Mouse (Mus musculus) MEL (cell line): Measurements from ENCODE around the gene Rnf207. TPM values are rescaled to one million over a fixed set of nuclear protein-coding genes. Genes with fewer than 3 reads are reported as not detected.

Experiments used
- DNase-seq: peaks from one replicate; pipeline ENCODE4 v3.0.0; 2011; ENCODE audit warnings: low read depth, low spot score
- H3K27ac ChIP-seq: 2 replicates; pipeline ENCODE4 v1.5.1; 2012; ENCODE audit warnings: low read depth, mild to moderate bottlenecking, control low read depth, low read length, moderate library complexity; ENCODE audit not compliant: control insufficient read depth
- H3K27me3 ChIP-seq, 2 experiments: fragments of 150-350 bp in 1 of 2; sonication (generic) in 1 of 2; 2 replicates each; pipeline ENCODE4 v1.6.1; 2012; ENCODE audit warnings: low read length in 2 of 2, mild to moderate bottlenecking in 2 of 2, improper control_type of control experiment in 1 of 2, moderate library complexity in 1 of 2; ENCODE audit not compliant: insufficient read depth in 2 of 2, control insufficient read depth in 1 of 2
- H3K36me3 ChIP-seq, 2 experiments: 2 replicates each; pipeline ENCODE4 v1.6.1; 2012 to 2014; ENCODE audit warnings: low read length in 2 of 2, improper control_type of control experiment in 1 of 2, inconsistent platforms in 1 of 2, mild to moderate bottlenecking in 1 of 2; ENCODE audit not compliant: insufficient read depth in 2 of 2, control insufficient read depth in 1 of 2
- H3K4me1 ChIP-seq, 2 experiments: fragments of 150-350 bp in 1 of 2; sonication (generic) in 1 of 2; 2 replicates each; pipeline ENCODE4 v1.6.1; 2012; ENCODE audit warnings: low read length in 2 of 2, improper control_type of control experiment in 1 of 2, mild to moderate bottlenecking in 1 of 2; ENCODE audit not compliant: insufficient read depth in 2 of 2, control insufficient read depth in 1 of 2
- H3K4me3 ChIP-seq, 2 experiments: fragments of 150-350 bp in 1 of 2; sonication (generic) in 1 of 2; 2 replicates each; pipeline ENCODE4 v1.5.1; 2012; ENCODE audit warnings: low read depth in 2 of 2, low read length in 2 of 2, mild to moderate bottlenecking in 2 of 2, moderate library complexity in 2 of 2, control low read depth in 1 of 2, improper control_type of control experiment in 1 of 2; ENCODE audit not compliant: control insufficient read depth in 1 of 2, insufficient read depth in 1 of 2
- H3K79me2 ChIP-seq: 2 replicates; pipeline ENCODE4 v1.6.1; 2012; ENCODE audit warnings: mild to moderate bottlenecking, low read length, moderate library complexity; ENCODE audit not compliant: control insufficient read depth, poor library complexity, insufficient read depth
- H3K9ac ChIP-seq: 2 replicates; pipeline ENCODE4 v1.6.1; 2012; ENCODE audit warnings: low read depth, mild to moderate bottlenecking, control low read depth, low read length, moderate library complexity; ENCODE audit not compliant: control insufficient read depth, poor library complexity, severe bottlenecking
- H3K9me3 ChIP-seq: fragments of 150-350 bp; sonication (generic); replicated peaks from 2 replicates; pipeline ENCODE4 v1.6.1; 2012; ENCODE audit warnings: mild to moderate bottlenecking, low read length, improper control_type of control experiment, moderate library complexity; ENCODE audit not compliant: insufficient read depth
- BHLHE40 ChIP-seq: IDR thresholded peaks from 2 replicates; pipeline ENCODE4 v1.6.1; 2012; ENCODE audit warnings: low read depth, mild to moderate bottlenecking, inconsistent platforms, low read length, improper control_type of control experiment, borderline replicate concordance
- CTCF ChIP-seq, 3 experiments: IDR thresholded peaks in 2 of 3; conservative IDR thresholded peaks in 1 of 3; 2 replicates each; pipeline ENCODE4 v1.5.1; 2011 to 2012; ENCODE audit warnings: low read length in 3 of 3, low read depth in 2 of 3, mild to moderate bottlenecking in 2 of 3, improper control_type of control experiment in 1 of 3, inconsistent platforms in 1 of 3, mixed read lengths in 1 of 3, moderate library complexity in 1 of 3; ENCODE audit not compliant: control insufficient read depth in 1 of 3, insufficient read depth in 1 of 3, poor library complexity in 1 of 3, severe bottlenecking in 1 of 3
- EP300 ChIP-seq, 2 experiments: IDR thresholded peaks; 2 replicates each; pipeline ENCODE4 v1.6.1; 2011; ENCODE audit warnings: improper control_type of control experiment in 2 of 2, low read length in 2 of 2, low read depth in 1 of 2, mild to moderate bottlenecking in 1 of 2
- ETS1 ChIP-seq: IDR thresholded peaks from 2 replicates; pipeline ENCODE4 v1.6.1; 2012; ENCODE audit warnings: low read depth, mild to moderate bottlenecking, inconsistent platforms, low read length, improper control_type of control experiment, moderate library complexity
- MAX ChIP-seq: IDR thresholded peaks from 2 replicates; pipeline ENCODE4 v1.6.1; 2011; ENCODE audit warnings: low read length, improper control_type of control experiment
- MEF2A ChIP-seq: IDR thresholded peaks from 2 replicates; pipeline ENCODE4 v1.6.1; 2014; ENCODE audit warnings: low read depth, mild to moderate bottlenecking, inconsistent platforms, low read length, improper control_type of control experiment; ENCODE audit not compliant: poor library complexity, insufficient replicate concordance, severe bottlenecking; ENCODE audit errors: extremely low read depth
- MYC ChIP-seq: IDR thresholded peaks from 2 replicates; pipeline ENCODE4 v1.6.1; 2011; ENCODE audit warnings: low read depth, mild to moderate bottlenecking, low read length, improper control_type of control experiment, moderate library complexity
- NRF1 ChIP-seq: IDR thresholded peaks from 2 replicates; pipeline ENCODE4 v1.6.1; 2014; ENCODE audit warnings: low read depth, mild to moderate bottlenecking, inconsistent platforms, low read length, improper control_type of control experiment, moderate library complexity; ENCODE audit not compliant: poor library complexity, insufficient read depth, severe bottlenecking
- POLR2A ChIP-seq, 2 experiments: IDR thresholded peaks; 2 replicates each; pipeline ENCODE4 v1.6.1; 2011 to 2012; ENCODE audit warnings: low read length in 2 of 2, mild to moderate bottlenecking in 2 of 2, control low read depth in 1 of 2, improper control_type of control experiment in 1 of 2, low read depth in 1 of 2, moderate library complexity in 1 of 2; ENCODE audit not compliant: control insufficient read depth in 1 of 2, insufficient read depth in 1 of 2, poor library complexity in 1 of 2
- POLR2AphosphoS2 ChIP-seq: IDR thresholded peaks from 2 replicates; pipeline ENCODE4 v1.6.1; 2011; ENCODE audit warnings: low read length, improper control_type of control experiment
- TAL1 ChIP-seq: IDR thresholded peaks from 2 replicates; pipeline ENCODE4 v1.6.1; 2012; ENCODE audit warnings: mild to moderate bottlenecking, inconsistent platforms, low read length, moderate library complexity, mixed read lengths
- TBP ChIP-seq: IDR thresholded peaks from 2 replicates; pipeline ENCODE4 v1.8.0; 2011; ENCODE audit warnings: low read depth, low read length, improper control_type of control experiment
- UBTF ChIP-seq: IDR thresholded peaks from 2 replicates; pipeline ENCODE4 v1.6.1; 2012; ENCODE audit warnings: low read depth, mild to moderate bottlenecking, inconsistent platforms, low read length, improper control_type of control experiment, moderate library complexity, borderline replicate concordance; ENCODE audit not compliant: insufficient read depth
- USF2 ChIP-seq, 2 experiments: IDR thresholded peaks; 2 replicates each; pipeline ENCODE4 v1.6.1; 2011 to 2012; ENCODE audit warnings: improper control_type of control experiment in 2 of 2, low read length in 2 of 2, borderline replicate concordance in 1 of 2, inconsistent platforms in 1 of 2, low read depth in 1 of 2, mild to moderate bottlenecking in 1 of 2; ENCODE audit not compliant: insufficient read depth in 1 of 2
- ZMIZ1 ChIP-seq: IDR thresholded peaks from 2 replicates; pipeline ENCODE4 v1.6.1; 2012; ENCODE audit warnings: low read depth, mild to moderate bottlenecking, inconsistent platforms, low read length, improper control_type of control experiment, moderate library complexity
- ZNF384 ChIP-seq: IDR thresholded peaks from 2 replicates; pipeline ENCODE4 v1.6.1; 2012; ENCODE audit warnings: low read depth, mild to moderate bottlenecking, inconsistent platforms, low read length, improper control_type of control experiment
- polyA plus RNA-seq, 2 experiments: library from polyadenylated mRNA; stranded (reverse) in 1 of 2; unstranded in 1 of 2; fragments of >175 nt in 1 of 2; fragments of >200 nt in 1 of 2; gene quantifications; 2 replicates each; pipeline versions ENCODE4 v1.2.1 to v1.2.4; 2012; ENCODE audit warnings: low replicate concordance in 2 of 2, low read depth in 1 of 2; ENCODE audit not compliant: insufficient read length in 2 of 2, insufficient read depth in 1 of 2, missing spikeins in 1 of 2
- total RNA-seq: library from RNA; depleted of rRNA; stranded (reverse); fragments of 300-350 nt; gene quantifications from 2 replicates; pipeline ENCODE4 v1.2.3, GENCODE M21; 2012

Gene Rnf207
- total and polyA plus RNA-seq, 3 experiments: 0.36 TPM; not detected in 2

DNA sequence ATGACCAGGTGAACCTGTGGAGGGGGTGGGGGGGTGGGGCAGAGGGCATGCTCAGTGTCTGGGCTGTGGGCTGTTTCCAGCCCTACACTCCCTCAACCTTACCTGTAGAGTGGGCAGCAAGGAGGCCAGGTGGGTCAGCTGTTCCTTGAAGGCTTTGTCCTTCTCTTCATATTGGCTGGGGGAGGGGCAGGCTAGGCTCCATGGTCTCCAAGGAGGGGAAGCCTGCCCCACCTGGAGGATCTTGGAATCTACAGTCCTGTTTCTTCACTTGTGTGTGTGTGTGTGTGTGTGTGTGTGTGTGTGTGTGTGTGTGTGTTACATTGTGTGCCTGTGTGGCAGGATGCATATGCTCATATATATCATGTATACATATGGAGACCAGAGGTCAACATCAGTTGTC lies 4.9 kb downstream of the Rnf207 start:
- no peak for DNase-seq
- no peaks in the 10 kb centered on the region for H3K9me3 ChIP-seq
- H3K27ac ChIP-seq: no peak overlapping the region
- no peak overlapping the region for H3K9ac ChIP-seq
- H3K27me3 ChIP-seq: no peaks in the 10 kb centered on the region
- no peaks in the 10 kb centered on the region for H3K36me3 ChIP-seq
- TF ChIP-seq NRF1: no peak
- peak in 1 of 3 experiments; percentile 13; a peak in 1 of 6 replicates for TF ChIP-seq CTCF (IDR thresholded peaks at IDR 0.05 in 2 of 3, conservative IDR thresholded peaks at IDR 0.05 in 1 of 3; ENCODE audit: control insufficient read depth in 1 of 3, insufficient read depth in 1 of 3, low read depth in 2 of 3, low read length in 3 of 3, poor library complexity in 1 of 3, severe bottlenecking in 1 of 3)
- H3K79me2 ChIP-seq: no peaks in the 10 kb centered on the region
- H3K4me3 ChIP-seq: no peak overlapping the region
- no peaks in the 10 kb centered on the region for H3K4me1 ChIP-seq

DNA sequence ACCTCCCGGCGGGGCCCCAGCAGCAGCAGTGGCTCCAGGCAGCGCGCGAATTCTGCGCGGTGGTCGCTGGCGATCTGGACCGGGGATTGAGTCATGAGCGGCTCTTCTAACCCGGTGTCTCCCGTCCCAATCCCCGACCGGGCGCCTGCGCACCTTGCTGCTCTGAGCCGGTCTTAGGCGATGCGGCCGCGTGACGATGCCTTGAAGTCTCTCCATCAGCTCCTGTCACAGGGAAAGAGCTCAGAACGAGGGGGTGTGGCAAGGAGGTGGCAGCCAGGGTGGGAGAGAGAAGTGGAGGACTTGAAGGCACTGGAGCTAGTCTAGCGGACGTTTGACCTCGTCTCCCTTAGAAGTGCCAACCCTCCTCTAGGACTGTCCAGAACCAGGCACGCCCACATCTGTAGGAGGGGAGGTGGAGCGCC lies 5.6 kb downstream of the Rnf207 start:
- TF ChIP-seq NRF1: no peak
- no peak for TF ChIP-seq MAX
- TF ChIP-seq TBP: no peak
- no peak for TF ChIP-seq TAL1
- no peak for TF ChIP-seq UBTF
- TF ChIP-seq MEF2A: no peak
- no peak for TF ChIP-seq ETS1
- TF ChIP-seq EP300 (IDR thresholded peaks at IDR 0.05; ENCODE audit: low read depth in 1 of 2, low read length in 2 of 2): no peak
- no peak for TF ChIP-seq USF2 (IDR thresholded peaks at IDR 0.05; ENCODE audit: borderline replicate concordance in 1 of 2, insufficient read depth in 1 of 2, low read depth in 1 of 2, low read length in 2 of 2)
- TF ChIP-seq POLR2A (IDR thresholded peaks at IDR 0.05; ENCODE audit: control insufficient read depth in 1 of 2, insufficient read depth in 1 of 2, low read depth in 1 of 2, low read length in 2 of 2, poor library complexity in 1 of 2): no peak
- TF ChIP-seq ZMIZ1: no peak
- no peak for TF ChIP-seq BHLHE40
- H3K4me3 ChIP-seq: no peak overlapping the region
- H3K27ac ChIP-seq: no peak overlapping the region
- no peaks in the 10 kb centered on the region for H3K9me3 ChIP-seq
- no peaks in the 10 kb centered on the region for H3K27me3 ChIP-seq
- H3K9ac ChIP-seq: no peak overlapping the region
- DNase-seq: no peak
- H3K79me2 ChIP-seq: no peaks in the 10 kb centered on the region
- no peaks in the 10 kb centered on the region for H3K36me3 ChIP-seq
- H3K4me1 ChIP-seq: no peaks in the 10 kb centered on the region

DNA sequence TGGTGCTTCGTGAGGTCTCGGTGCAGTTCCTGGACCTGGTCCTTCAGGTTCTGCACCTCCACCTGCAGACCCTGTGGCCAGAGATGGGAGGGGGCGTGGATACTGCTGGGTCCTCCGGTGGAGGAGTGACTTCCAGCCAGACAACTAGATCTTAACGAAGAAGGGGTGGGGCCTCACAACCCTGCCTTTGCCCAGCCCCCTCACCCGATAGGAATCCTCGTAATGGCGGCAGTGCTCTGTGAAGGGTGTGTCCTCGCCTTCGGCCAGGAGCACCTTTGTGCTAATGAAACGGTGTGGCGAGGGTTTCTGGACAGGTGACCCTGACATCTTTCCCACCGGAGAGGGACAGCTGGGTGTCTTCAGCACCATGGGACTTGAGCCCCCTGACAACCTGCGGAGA lies 6.6 kb downstream of the Rnf207 start:
- Histone ChIP-seq H3K4me3 (no peak overlapping the region), H3K27ac (no peak overlapping the region)

More for the DNA sequence above, 6.6 kb downstream of the Rnf207 start:
- no peak overlapping the region for H3K9ac ChIP-seq
- no peaks in the 10 kb centered on the region for H3K9me3 ChIP-seq
- DNase-seq: no peak
- H3K27me3 ChIP-seq: no peaks in the 10 kb centered on the region
- TF ChIP-seq POLR2AphosphoS2 (no peak), ZNF384 (no peak), MYC (no peak), USF2 (IDR thresholded peaks at IDR 0.05; ENCODE audit: borderline replicate concordance in 1 of 2, insufficient read depth in 1 of 2, low read depth in 1 of 2, low read length in 2 of 2) (no peak)
- H3K79me2 ChIP-seq: no peaks in the 10 kb centered on the region
- no peaks in the 10 kb centered on the region for H3K4me1 ChIP-seq
- H3K36me3 ChIP-seq: no peaks in the 10 kb centered on the region
